Mouse (Mus musculus) heart, embryonic 16.5 days (tissue): ENCODE measurements around the gene 3110001I22Rik. TPM values are rescaled to one million over a fixed set of nuclear protein-coding genes. Genes with fewer than 3 reads are reported as not detected.
"Not testable (repeated sequence)": the region's sequence is repeated elsewhere in the genome, so short reads cannot be mapped to it uniquely, and the experiment has no call there.

Source experiments
- ATAC-seq: fragments of 200-750 bp; cut with Nextera tagmentation; replicated peaks from 2 replicates; pipeline ENCODE4 v1.8.0; 2017; ENCODE audit warnings: moderate number of reproducible peaks; ENCODE audit not compliant: insufficient read depth, low FRiP score; ENCODE audit errors: extremely low read depth
- H3K27ac ChIP-seq: fragments of 300-500 bp; sonication (generic); 2 replicates; pipeline ENCODE4 v1.5.1; 2014; ENCODE audit warnings: mild to moderate bottlenecking, low read length, control low read depth, moderate library complexity
- H3K27me3 ChIP-seq: fragments of 300-500 bp; sonication (generic); 2 replicates; pipeline ENCODE4 v1.6.1; 2014; ENCODE audit warnings: low read length, mixed read lengths; ENCODE audit not compliant: control insufficient read depth, insufficient read depth
- H3K36me3 ChIP-seq: fragments of 300-500 bp; sonication (generic); 2 replicates; pipeline ENCODE4 v1.6.1; 2014; ENCODE audit not compliant: control insufficient read depth, insufficient read depth
- H3K4me1 ChIP-seq: fragments of 300-500 bp; sonication (generic); 2 replicates; pipeline ENCODE4 v1.6.1; 2014; ENCODE audit warnings: low read length, mixed read lengths; ENCODE audit not compliant: control insufficient read depth, insufficient read depth
- H3K4me2 ChIP-seq: fragments of 300-500 bp; sonication (generic); 2 replicates; pipeline ENCODE4 v1.6.1; 2014; ENCODE audit warnings: low read depth, mild to moderate bottlenecking, control low read depth, low read length
- H3K4me3 ChIP-seq: fragments of 300-500 bp; sonication (generic); 2 replicates; pipeline ENCODE4 v1.5.1; 2014; ENCODE audit warnings: mild to moderate bottlenecking, control low read depth, low read length
- H3K9ac ChIP-seq: fragments of 300-500 bp; sonication (generic); 2 replicates; pipeline ENCODE4 v1.6.1; 2014; ENCODE audit warnings: low read length, control low read depth
- H3K9me3 ChIP-seq: fragments of 300-500 bp; sonication (generic); replicated peaks from 2 replicates; pipeline ENCODE4 v1.6.1; 2016; ENCODE audit warnings: low read length; ENCODE audit not compliant: control insufficient read depth
- WGBS: fragments of 180-500 bp; shearing (Covaris S2); extraction: QIAGEN DNeasy Blood & Tissue Kit; methylation state at CpG from one replicate; pipeline ENCODE4 v1.1.7; 2014; 5-methylcytosine and 5-hydroxymethylcytosine counted together
- polyA plus RNA-seq: library from polyadenylated mRNA; unstranded; fragments of >200 nt; fragmentation: Nextera tagmentation; extraction: Ambion mirVana; gene quantifications from 2 replicates; pipeline ENCODE4 v1.2.1, GENCODE M21; 2015

Gene 3110001I22Rik
- polyA plus RNA-seq, 1 experiment from 2014 or later = 3.5 TPM

- peaks cover 10% of the 10 kb centered on the region for H3K4me1 ChIP-seq
- WGBS = under 1% methylated on average over 35 of the region's 35 CpGs
- H3K9me3 ChIP-seq = no peaks in the 10 kb centered on the region
- peak within 1 kb of the TSS; percentile 86 for H3K9ac ChIP-seq
- peak; percentile 82 for ATAC-seq
- peak within 1 kb of the TSS; percentile 83 for H3K4me3 ChIP-seq
- H3K36me3 ChIP-seq = peaks cover 13% of the 10 kb centered on the region
- H3K4me2 ChIP-seq = peak within 1 kb of the TSS; percentile 91
- peak within 1 kb of the TSS; percentile 70 for H3K27ac ChIP-seq
- no peaks in the 10 kb centered on the region for H3K27me3 ChIP-seq
Measured at GRCm38 (mm10) chr16:13667878-13668343, 3.8 kb upstream of the 3110001I22Rik start, which contains the start of gene Parn. TSS of gene Parn (minus strand) at chr16:13668170.

- Histone ChIP-seq H3K27me3 (no peaks in the 10 kb centered on the region), H3K36me3 (peaks cover 7% of the 10 kb centered on the region), H3K4me2 (peak overlapping the region; percentile 91), H3K9ac (peak overlapping the region; percentile 86), H3K27ac (peak overlapping the region; percentile 70), H3K4me1 (peaks cover 15% of the 10 kb centered on the region), H3K4me3 (peak overlapping the region; percentile 83), H3K9me3 (no peaks in the 10 kb centered on the region)
- ATAC-seq = no peak
- 73% methylated on average over 10 of the region's 10 CpGs for whole genome bisulfite sequencing
Measured at GRCm38 (mm10) chr16:13668402-13669108, 3.2 kb upstream of the 3110001I22Rik start.

GRCm38 (mm10) chr16:13669282-13669681, 2.4 kb upstream of the 3110001I22Rik start:
- H3K9ac ChIP-seq = no peak overlapping the region
- no peak overlapping the region for H3K4me3 ChIP-seq
- 89% methylated on average over 1 of the region's 1 CpGs for WGBS
- H3K27ac ChIP-seq = no peak overlapping the region
- peaks cover 15% of the 10 kb centered on the region for H3K4me1 ChIP-seq
- H3K4me2 ChIP-seq = no peak overlapping the region
- no peaks in the 10 kb centered on the region for H3K27me3 ChIP-seq
- peaks cover 7% of the 10 kb centered on the region for H3K36me3 ChIP-seq
- no peaks in the 10 kb centered on the region for H3K9me3 ChIP-seq
- ATAC-seq = no peak

GRCm38 (mm10) chr16:13670896-13671295, 833 bp upstream of the 3110001I22Rik start:
- H3K9me3 ChIP-seq, H3K4me3 ChIP-seq, H3K36me3 ChIP-seq, ATAC-seq, H3K27ac ChIP-seq, H3K27me3 ChIP-seq, H3K9ac ChIP-seq: not testable (repeated sequence)
- peaks cover 15% of the 10 kb centered on the region for H3K4me1 ChIP-seq
- 68% methylated on average over 5 of the region's 5 CpGs for WGBS
- H3K4me2 ChIP-seq = peak overlapping the region; percentile 62

- peak overlapping the region; percentile 72 for H3K4me2 ChIP-seq
Measured at GRCm38 (mm10) chr16:13672386-13672898, 713 bp downstream of the 3110001I22Rik start.

GRCm38 (mm10) chr16:13673114-13673513, 1.4 kb downstream of the 3110001I22Rik start:
- Histone ChIP-seq H3K4me2 (peak overlapping the region; percentile 72), H3K4me3 (peak overlapping the region; percentile 63), H3K36me3 (peaks cover 12% of the 10 kb centered on the region), H3K27ac (no peak overlapping the region), H3K27me3 (no peaks in the 10 kb centered on the region), H3K9ac (no peak overlapping the region), H3K9me3 (no peaks in the 10 kb centered on the region), H3K4me1 (peaks cover 9% of the 10 kb centered on the region)
- no peak for ATAC-seq
- 75% methylated on average over 5 of the region's 5 CpGs for WGBS

More at GRCm38 (mm10) chr16:13672386-13672898, 713 bp downstream of the 3110001I22Rik start:
- H3K4me1 ChIP-seq = peaks cover 10% of the 10 kb centered on the region
- 2% methylated on average over 20 of the region's 20 CpGs for WGBS
- peak overlapping the region; percentile 94 for H3K27ac ChIP-seq
- H3K4me3 ChIP-seq = peak overlapping the region; percentile 63
- H3K9ac ChIP-seq = peak overlapping the region; percentile 92
- peak; percentile 41 for ATAC-seq
- no peaks in the 10 kb centered on the region for H3K27me3 ChIP-seq
- peaks cover 9% of the 10 kb centered on the region for H3K36me3 ChIP-seq
- H3K9me3 ChIP-seq = no peaks in the 10 kb centered on the region

GRCm38 (mm10) chr16:13674511-13674910, 2.8 kb downstream of the 3110001I22Rik start:
- 80% methylated on average over 3 of the region's 3 CpGs for WGBS
- H3K36me3 ChIP-seq = peaks cover 12% of the 10 kb centered on the region
- peaks cover 9% of the 10 kb centered on the region for H3K4me1 ChIP-seq
- no peak for ATAC-seq
- H3K9me3 ChIP-seq = no peaks in the 10 kb centered on the region
- no peaks in the 10 kb centered on the region for H3K27me3 ChIP-seq
- no peak overlapping the region for H3K4me2 ChIP-seq
- H3K4me3 ChIP-seq = no peak overlapping the region
- no peak overlapping the region for H3K27ac ChIP-seq
- H3K9ac ChIP-seq = no peak overlapping the region

GRCm38 (mm10) chr16:13678601-13679319, 7.0 kb downstream of the 3110001I22Rik start:
- Histone ChIP-seq H3K4me3 (no peak overlapping the region), H3K4me2 (no peak overlapping the region), H3K36me3 (peaks cover 12% of the 10 kb centered on the region), H3K9ac (no peak overlapping the region), H3K9me3 (no peaks in the 10 kb centered on the region), H3K27me3 (no peaks in the 10 kb centered on the region), H3K4me1 (no peaks in the 10 kb centered on the region), H3K27ac (no peak overlapping the region)
- no peak for ATAC-seq
- WGBS = 80% methylated on average over 3 of the region's 3 CpGs

GRCm38 (mm10) chr16:13698998-13699397, 27.3 kb downstream of the 3110001I22Rik start:
- Histone ChIP-seq H3K9me3 (no peaks in the 10 kb centered on the region), H3K27ac (no peak overlapping the region), H3K4me2 (no peak overlapping the region), H3K9ac (no peak overlapping the region), H3K4me1 (no peaks in the 10 kb centered on the region), H3K36me3 (peaks cover 46% of the 10 kb centered on the region), H3K4me3 (no peak overlapping the region), H3K27me3 (no peaks in the 10 kb centered on the region)
- 90% methylated on average over 7 of the region's 7 CpGs for WGBS
- ATAC-seq = no peak
